Mouse (Mus musculus): ENCODE results near the gene Nrd1. TPM values are rescaled to one million over a fixed set of nuclear protein-coding genes. Genes with fewer than 3 reads are reported as not detected.

Gene Nrd1
- polyA plus RNA-seq, 1 experiment from 2014 or later = 44.6 TPM

DNA sequence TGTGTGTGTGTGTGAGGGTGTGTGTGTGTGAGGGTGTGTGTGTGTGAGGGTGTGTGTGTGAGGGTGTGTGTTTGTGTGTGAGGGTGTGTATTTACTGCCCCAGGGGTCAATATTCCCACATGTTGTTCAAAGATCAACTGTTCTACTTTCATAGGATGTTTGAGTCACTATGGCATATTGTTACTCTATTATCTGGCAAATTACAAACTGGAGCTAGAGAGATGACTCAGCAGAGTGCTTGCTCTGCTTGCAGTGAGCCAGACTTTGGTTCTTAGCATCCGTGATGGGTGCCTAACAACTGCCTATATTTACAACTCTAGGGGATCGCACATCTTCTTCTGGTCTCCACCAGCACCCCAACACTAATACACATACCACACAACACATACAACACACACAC is 29.4 kb downstream of the Nrd1 start:
- H3K9ac ChIP-seq = no peak overlapping the region
- H3K4me3 ChIP-seq = no peak overlapping the region
- no peaks in the 10 kb centered on the region for H3K9me3 ChIP-seq (replicated peaks)
- H3K36me3 ChIP-seq = peaks cover 44% of the 10 kb centered on the region
- no peaks in the 10 kb centered on the region for H3K4me1 ChIP-seq (replicated peaks)
- H3K27me3 ChIP-seq = no peaks in the 10 kb centered on the region
- no peak overlapping the region for H3K4me2 ChIP-seq
- ATAC-seq (replicated peaks; ENCODE audit: insufficient number of reproducible peaks, insufficient read depth, low FRiP score, low read depth) = no peak
- H3K27ac ChIP-seq = no peak overlapping the region
- whole genome bisulfite sequencing = 87% methylated on average over 2 of the region's 2 CpGs

DNA sequence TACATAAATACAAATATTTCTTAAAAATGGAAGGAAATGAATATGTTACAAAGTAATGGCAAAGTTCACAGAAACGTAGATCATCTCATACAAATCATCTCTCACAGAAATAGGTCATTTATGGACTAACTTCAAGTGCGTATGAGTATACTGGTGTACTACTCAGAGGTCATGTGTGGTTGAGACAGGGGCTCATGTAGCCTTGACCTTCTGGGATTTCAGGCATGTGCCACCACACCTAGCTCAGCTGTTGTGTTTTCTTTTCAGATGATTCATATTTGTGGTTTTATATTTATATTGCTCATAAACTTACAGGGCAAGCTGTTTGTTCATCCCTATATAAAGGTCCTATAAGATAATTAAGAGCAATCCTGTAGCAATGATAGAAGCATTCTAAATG is 29.8 kb downstream of the Nrd1 start:
- no peaks in the 10 kb centered on the region for H3K27me3 ChIP-seq
- H3K4me1 ChIP-seq (replicated peaks) = no peaks in the 10 kb centered on the region
- no peak overlapping the region for H3K4me2 ChIP-seq
- no peak overlapping the region for H3K4me3 ChIP-seq
- no peak overlapping the region for H3K9ac ChIP-seq
- 94% methylated on average over 2 of the region's 2 CpGs for WGBS
- H3K36me3 ChIP-seq = peaks cover 46% of the 10 kb centered on the region
- no peaks in the 10 kb centered on the region for H3K9me3 ChIP-seq (replicated peaks)
- H3K27ac ChIP-seq = no peak overlapping the region
- no peak for ATAC-seq (replicated peaks; ENCODE audit: insufficient number of reproducible peaks, insufficient read depth, low FRiP score, low read depth)

DNA sequence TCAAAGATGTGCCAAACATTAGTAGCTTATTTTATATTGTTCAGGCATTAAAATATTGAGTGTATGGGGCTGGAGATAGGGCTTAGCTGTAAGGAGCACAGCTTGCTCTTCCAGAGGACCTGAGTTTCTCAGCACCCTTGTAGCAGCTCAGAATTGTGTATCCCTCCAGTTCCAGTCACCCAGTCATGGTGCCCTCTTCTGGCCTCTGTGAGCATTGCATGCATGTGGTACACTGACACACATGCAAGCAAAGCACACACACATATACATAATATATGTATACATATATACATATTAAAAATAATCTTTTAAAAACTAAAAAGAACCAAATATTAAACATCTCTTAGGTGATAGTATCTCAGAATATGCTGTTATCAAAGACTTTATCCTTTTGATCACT is 35.9 kb downstream of the Nrd1 start:
- H3K4me2 ChIP-seq = no peak overlapping the region
- no peaks in the 10 kb centered on the region for H3K4me1 ChIP-seq (replicated peaks)
- H3K27me3 ChIP-seq = no peaks in the 10 kb centered on the region
- no peak for ATAC-seq (replicated peaks; ENCODE audit: insufficient number of reproducible peaks, insufficient read depth, low FRiP score, low read depth)
- H3K9ac ChIP-seq = no peak overlapping the region
- no peak overlapping the region for H3K27ac ChIP-seq
- no peaks in the 10 kb centered on the region for H3K9me3 ChIP-seq (replicated peaks)
- H3K36me3 ChIP-seq = peaks cover 50% of the 10 kb centered on the region
- H3K4me3 ChIP-seq = no peak overlapping the region

DNA sequence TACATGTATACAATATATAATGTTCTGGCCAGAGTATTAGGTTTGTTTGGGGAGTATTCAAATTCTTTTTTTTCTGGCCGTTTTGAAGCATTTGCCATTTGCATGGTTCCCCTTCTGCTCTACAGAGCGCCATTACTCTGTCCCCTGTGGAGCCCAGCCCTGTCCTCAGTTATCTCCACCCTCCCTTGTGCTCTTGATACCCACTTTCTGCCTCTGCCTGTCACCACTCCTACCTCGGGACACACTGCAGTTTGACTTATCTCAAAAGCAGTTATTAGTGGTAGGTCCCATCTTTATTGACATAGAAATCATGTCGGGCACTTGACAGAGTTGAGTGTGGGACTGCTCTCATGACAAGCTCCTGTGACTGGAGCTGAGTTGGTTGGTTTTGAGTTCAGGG is 42.3 kb downstream of the Nrd1 start:
- Histone ChIP-seq H3K4me3 (no peak overlapping the region), H3K36me3 (peaks cover 74% of the 10 kb centered on the region), H3K27me3 (no peaks in the 10 kb centered on the region), H3K9me3 (replicated peaks) (no peaks in the 10 kb centered on the region), H3K27ac (no peak overlapping the region), H3K9ac (no peak overlapping the region), H3K4me2 (no peak overlapping the region), H3K4me1 (replicated peaks) (no peaks in the 10 kb centered on the region)
- 58% methylated on average over 4 of the region's 4 CpGs for WGBS
- no peak; the same call in 1 of the 2 replicates for ATAC-seq (replicated peaks; ENCODE audit: insufficient number of reproducible peaks, insufficient read depth, low FRiP score, low read depth)

DNA sequence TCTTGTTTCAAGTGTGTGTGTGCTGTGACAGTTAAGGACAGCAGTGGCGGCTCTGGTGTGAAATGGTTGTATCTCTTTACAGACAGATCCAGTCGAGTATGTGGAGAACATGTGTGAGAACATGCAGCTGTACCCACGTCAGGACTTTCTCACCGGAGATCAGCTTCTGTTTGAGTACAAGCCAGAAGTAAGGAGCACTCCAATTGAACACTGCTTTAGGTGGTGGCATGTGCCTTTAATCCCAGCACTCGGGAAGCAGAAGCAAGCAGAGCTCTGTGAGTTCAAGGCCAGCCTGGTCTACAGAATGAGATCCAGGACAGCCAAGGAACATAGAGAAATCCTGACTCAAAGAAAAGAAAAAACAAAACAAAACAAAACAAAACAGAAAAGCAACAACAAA is 42.8 kb downstream of the Nrd1 start:
- no peak overlapping the region for H3K4me3 ChIP-seq
- H3K27ac ChIP-seq = no peak overlapping the region
- no peak for ATAC-seq (replicated peaks; ENCODE audit: insufficient number of reproducible peaks, insufficient read depth, low FRiP score, low read depth)

DNA sequence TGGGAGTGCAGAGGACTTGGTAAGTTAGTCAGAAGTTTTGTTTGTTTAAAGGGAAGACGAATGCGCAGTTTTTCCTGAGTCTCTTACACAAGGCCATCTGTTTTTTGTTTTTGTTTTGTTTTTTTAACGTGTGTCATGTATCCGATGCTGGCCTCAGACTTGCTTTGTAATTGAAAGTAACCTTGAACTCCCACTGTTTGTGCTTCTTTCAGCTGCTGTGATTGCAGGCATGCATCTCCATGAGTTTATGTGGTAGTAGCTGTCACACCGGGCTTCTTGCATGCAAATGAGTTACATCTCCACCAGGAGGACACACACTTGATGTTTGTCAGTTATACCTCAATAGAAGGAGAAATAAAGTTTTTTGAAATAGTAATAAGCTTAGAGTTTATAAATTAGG is 43.3 kb downstream of the Nrd1 start:
- ATAC-seq (replicated peaks; ENCODE audit: insufficient number of reproducible peaks, insufficient read depth, low FRiP score, low read depth) = no peak
- H3K4me1 ChIP-seq (replicated peaks) = 0 out of 2 replicates have a peak, but pooled peaks cover 3% of the 10 kb centered on the region
- no peak overlapping the region for H3K27ac ChIP-seq
- no peak overlapping the region for H3K9ac ChIP-seq
- H3K27me3 ChIP-seq = no peaks in the 10 kb centered on the region
- H3K4me3 ChIP-seq = no peak overlapping the region
- H3K9me3 ChIP-seq (replicated peaks) = no peaks in the 10 kb centered on the region
- H3K36me3 ChIP-seq = peaks cover 68% of the 10 kb centered on the region
- H3K4me2 ChIP-seq = no peak overlapping the region
- WGBS = 77% methylated on average over 5 of the region's 5 CpGs

More for the DNA sequence above, 42.8 kb downstream of the Nrd1 start:
- H3K27me3 ChIP-seq = no peaks in the 10 kb centered on the region
- 0 out of 2 replicates have a peak, but pooled peaks cover under 1% of the 10 kb centered on the region for H3K4me1 ChIP-seq (replicated peaks)
- WGBS = 58% methylated on average over 5 of the region's 5 CpGs
- peaks cover 72% of the 10 kb centered on the region for H3K36me3 ChIP-seq
- H3K4me2 ChIP-seq = no peak overlapping the region
- no peak overlapping the region for H3K9ac ChIP-seq
- H3K9me3 ChIP-seq (replicated peaks) = no peaks in the 10 kb centered on the region

DNA sequence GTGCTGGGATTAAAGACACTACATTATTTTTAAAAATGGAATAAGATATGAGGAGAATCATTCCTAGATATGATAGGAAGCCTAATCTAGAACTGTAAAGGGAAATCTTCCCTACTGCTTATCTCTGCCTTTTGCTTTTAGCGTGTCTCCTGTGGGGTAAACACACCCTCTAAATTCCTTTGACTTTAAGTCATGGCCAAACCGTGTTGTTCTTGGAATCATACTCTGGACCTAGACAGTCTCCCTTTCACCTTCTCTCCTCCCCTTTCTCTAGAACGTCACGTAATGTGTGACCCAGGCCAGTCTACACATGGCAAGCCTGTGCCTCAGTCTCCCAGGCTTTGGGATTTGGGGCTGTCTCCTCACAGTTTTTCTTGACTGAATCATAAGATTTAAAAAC is 47.8 kb downstream of the Nrd1 start:
- ATAC-seq (replicated peaks; ENCODE audit: insufficient number of reproducible peaks, insufficient read depth, low FRiP score, low read depth) = no peak
- WGBS = 19% methylated on average over 4 of the region's 4 CpGs
- H3K9ac ChIP-seq = no peak overlapping the region

DNA sequence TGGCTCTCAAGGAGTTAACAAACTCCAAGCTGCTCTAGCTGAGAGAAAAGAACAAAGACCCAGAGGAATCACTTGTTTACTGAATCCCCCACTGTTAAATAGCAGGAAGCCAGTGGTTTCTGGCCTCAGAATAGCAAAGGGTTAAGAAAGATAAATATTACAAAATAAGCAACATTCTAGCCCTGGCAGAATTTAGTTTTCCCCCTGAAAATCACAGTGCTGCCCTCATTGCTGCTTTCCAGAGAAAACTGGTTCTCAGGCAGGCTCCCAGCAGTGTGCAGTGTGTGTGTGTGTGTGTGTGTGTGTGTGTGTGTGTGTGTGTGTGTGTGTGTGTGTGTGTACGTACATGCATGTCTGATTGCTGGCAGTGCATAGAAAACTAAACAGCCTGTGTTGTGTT is 51.8 kb downstream of the Nrd1 start:
- H3K4me2 ChIP-seq = no peak overlapping the region
- ATAC-seq (replicated peaks; ENCODE audit: insufficient number of reproducible peaks, insufficient read depth, low FRiP score, low read depth) = no peak
- H3K9ac ChIP-seq = no peak overlapping the region
- H3K4me1 ChIP-seq (replicated peaks) = peaks cover 10% of the 10 kb centered on the region
- peaks cover 56% of the 10 kb centered on the region for H3K36me3 ChIP-seq
- no peaks in the 10 kb centered on the region for H3K9me3 ChIP-seq (replicated peaks)
- peak overlapping the region; percentile 29; the same call in 1 of the 2 replicates for H3K27ac ChIP-seq
- H3K27me3 ChIP-seq = no peaks in the 10 kb centered on the region
- no peak overlapping the region for H3K4me3 ChIP-seq
- WGBS = no CpG with 5 or more reads among the region's 1 CpGs

More for the DNA sequence above, 47.8 kb downstream of the Nrd1 start:
- H3K4me1 ChIP-seq (replicated peaks) = peaks cover 10% of the 10 kb centered on the region
- no peaks in the 10 kb centered on the region for H3K27me3 ChIP-seq
- peaks cover 63% of the 10 kb centered on the region; the same call in 1 of the 2 replicates for H3K36me3 ChIP-seq
- no peaks in the 10 kb centered on the region for H3K9me3 ChIP-seq (replicated peaks)
- H3K27ac ChIP-seq = no peak overlapping the region
- no peak overlapping the region for H3K4me2 ChIP-seq
- H3K4me3 ChIP-seq = no peak overlapping the region

DNA sequence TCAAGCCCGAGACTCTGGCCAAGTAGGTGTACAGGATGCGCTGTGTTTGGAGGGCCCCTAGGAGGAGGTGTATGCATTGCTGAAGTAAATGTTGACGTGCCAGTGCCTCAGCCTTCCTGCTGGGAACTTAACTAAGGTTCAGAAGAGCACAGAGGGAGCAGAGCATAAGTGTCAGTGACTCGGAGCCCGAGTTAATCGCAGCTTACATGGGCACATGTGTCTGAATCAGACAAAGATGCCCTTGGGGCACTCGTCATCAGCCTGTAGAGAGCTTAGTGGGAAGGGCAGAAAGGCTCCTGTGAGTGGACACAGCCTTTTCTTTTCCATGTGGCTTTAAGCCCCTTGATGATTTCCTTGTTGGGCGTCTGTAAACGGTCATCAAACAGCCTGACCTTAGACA is 53.5 kb downstream of the Nrd1 start:
- Histone ChIP-seq H3K4me1 (replicated peaks) (peaks cover 7% of the 10 kb centered on the region), H3K4me2 (no peak overlapping the region), H3K27ac (no peak overlapping the region), H3K9me3 (replicated peaks) (no peaks in the 10 kb centered on the region), H3K9ac (no peak overlapping the region), H3K36me3 (peaks cover 67% of the 10 kb centered on the region), H3K4me3 (no peak overlapping the region), H3K27me3 (no peaks in the 10 kb centered on the region)
- 85% methylated on average over 9 of the region's 9 CpGs for WGBS
- no peak for ATAC-seq (replicated peaks; ENCODE audit: insufficient number of reproducible peaks, insufficient read depth, low FRiP score, low read depth)

DNA sequence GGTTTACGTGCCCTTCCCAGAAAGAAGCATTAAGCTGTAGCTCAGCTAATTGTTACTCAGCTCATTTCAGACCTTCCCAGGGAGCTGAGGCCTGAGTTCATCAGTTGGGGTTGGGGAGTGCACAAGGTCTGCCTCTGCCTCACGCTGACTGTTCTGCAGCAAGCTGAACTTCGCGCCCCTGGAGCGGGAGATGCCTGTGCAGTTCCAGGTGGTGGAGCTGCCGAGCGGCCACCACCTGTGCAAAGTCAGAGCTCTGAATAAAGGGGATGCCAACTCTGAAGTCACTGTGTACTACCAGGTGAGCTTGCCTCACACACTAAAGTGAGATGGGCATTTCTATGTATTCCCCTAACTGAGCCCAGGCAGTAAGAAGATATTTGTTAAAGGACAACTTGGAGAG is 55.9 kb downstream of the Nrd1 start:
- H3K4me3 ChIP-seq = no peak overlapping the region
- H3K4me1 ChIP-seq (replicated peaks) = 0 out of 2 replicates have a peak, but pooled peaks cover 3% of the 10 kb centered on the region
- no peaks in the 10 kb centered on the region for H3K9me3 ChIP-seq (replicated peaks)
- H3K4me2 ChIP-seq = no peak overlapping the region
- H3K27ac ChIP-seq = no peak overlapping the region
- no peak for ATAC-seq (replicated peaks; ENCODE audit: insufficient number of reproducible peaks, insufficient read depth, low FRiP score, low read depth)
- H3K9ac ChIP-seq = no peak overlapping the region
- H3K36me3 ChIP-seq = peaks cover 68% of the 10 kb centered on the region
- no peaks in the 10 kb centered on the region for H3K27me3 ChIP-seq
- 83% methylated on average over 7 of the region's 7 CpGs for WGBS

DNA sequence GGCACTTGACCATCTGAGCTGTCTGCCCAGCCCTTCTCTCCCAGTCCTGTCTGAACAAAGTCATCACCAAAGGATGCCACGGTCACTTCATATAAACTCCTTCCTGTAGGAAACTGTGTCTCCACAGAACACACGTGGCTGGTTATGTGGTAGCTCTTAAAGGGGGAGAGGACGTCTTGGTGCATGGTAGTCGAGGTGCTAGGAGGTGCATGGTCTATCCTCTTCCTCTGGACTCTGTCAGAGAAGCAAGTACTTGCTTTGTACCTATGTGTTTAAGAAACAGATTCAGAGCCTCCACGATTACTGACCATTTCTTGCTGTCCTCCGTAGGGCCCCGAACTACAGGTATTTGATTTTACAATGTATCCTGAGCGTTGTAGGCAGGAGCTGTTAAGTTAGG is 57.2 kb downstream of the Nrd1 start:
- ATAC-seq (replicated peaks; ENCODE audit: insufficient number of reproducible peaks, insufficient read depth, low FRiP score, low read depth) = no peak
- no peak overlapping the region for H3K4me3 ChIP-seq
- no peaks in the 10 kb centered on the region for H3K4me1 ChIP-seq (replicated peaks)
- H3K27me3 ChIP-seq = no peaks in the 10 kb centered on the region
- H3K36me3 ChIP-seq = peaks cover 73% of the 10 kb centered on the region
- no peak overlapping the region for H3K27ac ChIP-seq
- 91% methylated on average over 8 of the region's 8 CpGs for WGBS
- no peak overlapping the region for H3K4me2 ChIP-seq
- H3K9ac ChIP-seq = no peak overlapping the region
- H3K9me3 ChIP-seq (replicated peaks) = no peaks in the 10 kb centered on the region

DNA sequence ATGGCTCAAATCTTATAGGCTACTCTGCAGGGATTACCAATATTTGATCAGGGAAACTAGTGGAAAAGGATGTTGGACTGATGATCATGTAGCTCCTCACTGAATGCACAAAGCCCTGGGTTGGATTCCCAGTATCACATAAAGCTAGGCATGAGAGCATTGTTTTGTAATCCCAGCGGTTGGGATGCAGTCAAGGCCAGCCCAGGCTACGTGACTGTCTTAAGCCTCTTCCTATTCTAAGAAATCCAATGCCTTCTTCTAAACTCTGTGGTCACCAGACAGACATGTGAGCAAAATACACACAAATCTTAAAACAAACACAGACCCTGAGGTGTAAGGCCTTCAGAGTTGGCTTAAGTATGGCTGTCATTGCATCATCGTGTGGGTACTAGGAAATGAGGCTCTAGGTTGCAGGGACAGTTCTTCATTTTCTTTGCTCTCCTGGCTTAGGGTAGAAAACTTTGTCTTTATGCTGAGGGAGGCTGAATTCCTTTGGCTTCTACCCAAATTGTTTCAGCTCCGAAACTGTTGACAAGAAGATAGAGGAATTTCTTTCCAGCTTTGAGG is 58.9 kb downstream of the Nrd1 start:
- no peak overlapping the region for H3K4me3 ChIP-seq
- H3K27me3 ChIP-seq = no peaks in the 10 kb centered on the region
- H3K9ac ChIP-seq = no peak overlapping the region
- WGBS = 76% methylated on average over 4 of the region's 4 CpGs
- ATAC-seq (replicated peaks; ENCODE audit: insufficient number of reproducible peaks, insufficient read depth, low FRiP score, low read depth) = no peak
- no peaks in the 10 kb centered on the region for H3K9me3 ChIP-seq (replicated peaks)
- H3K4me2 ChIP-seq = no peak overlapping the region
- no peak overlapping the region for H3K27ac ChIP-seq
- peaks cover 79% of the 10 kb centered on the region for H3K36me3 ChIP-seq
- H3K4me1 ChIP-seq (replicated peaks) = no peaks in the 10 kb centered on the region

Data from heart, embryonic 15.5 days (tissue).